Mouse (Mus musculus): ENCODE measurements at regions not wholly inside any gene's neighbourhood (a gene's known extent, or its start where the extent isn't known, plus 50 kb on each side); places are given as distances from the start of the nearest gene placed in this dataset.

- no peak for DNase-seq (ENCODE audit: low spot score)
Observed at GRCm38 (mm10) chr3:131056893-131057660, 53.2 kb upstream of the Lef1 start.

GRCm38 (mm10) chr3:131054241-131054972 is 55.9 kb upstream of the Lef1 start:
- no peak for DNase-seq (ENCODE audit: low spot score)

- DNase-seq (ENCODE audit: low spot score): no peak
Observed at GRCm38 (mm10) chr3:131047716-131048115, 62.6 kb upstream of the Lef1 start.

GRCm38 (mm10) chr3:131046412-131046811 is 63.9 kb upstream of the Lef1 start:
- no peak for DNase-seq (ENCODE audit: low spot score)

GRCm38 (mm10) chr3:131040214-131040825 is 70.0 kb upstream of the Lef1 start:
- DNase-seq (ENCODE audit: low spot score): no peak

- no peak for DNase-seq (ENCODE audit: low spot score)
Observed at GRCm38 (mm10) chr3:131037095-131037494, 73.2 kb upstream of the Lef1 start.

- no peak for DNase-seq (ENCODE audit: low spot score)
Observed at GRCm38 (mm10) chr3:131034774-131035173, 75.5 kb upstream of the Lef1 start.

- DNase-seq (ENCODE audit: low spot score): no peak
Observed at GRCm38 (mm10) chr3:131026336-131026735, 83.9 kb upstream of the Lef1 start.

- no peak for DNase-seq (ENCODE audit: low spot score)
Observed at GRCm38 (mm10) chr3:131019163-131019956, 90.9 kb upstream of the Lef1 start.

GRCm38 (mm10) chr3:131017899-131018298 is 92.4 kb upstream of the Lef1 start:
- DNase-seq (ENCODE audit: low spot score): no peak

GRCm38 (mm10) chr3:131016104-131016503 is 94.2 kb upstream of the Lef1 start:
- DNase-seq (ENCODE audit: low spot score): no peak

GRCm38 (mm10) chr3:131014092-131014716 is 96.1 kb upstream of the Lef1 start:
- DNase-seq (ENCODE audit: low spot score): no peak

- DNase-seq (ENCODE audit: low spot score): no peak
Observed at GRCm38 (mm10) chr3:131000701-131001100, 109.6 kb upstream of the Lef1 start.

GRCm38 (mm10) chr3:131000252-131000651 is 110.0 kb upstream of the Lef1 start:
- DNase-seq (ENCODE audit: low spot score): no peak

GRCm38 (mm10) chr3:130999818-131000217 is 110.5 kb upstream of the Lef1 start:
- DNase-seq (ENCODE audit: low spot score): no peak

GRCm38 (mm10) chr3:130998433-130998832 is 111.8 kb upstream of the Lef1 start:
- DNase-seq (ENCODE audit: low spot score): no peak

GRCm38 (mm10) chr3:130996786-130997185 is 113.5 kb upstream of the Lef1 start:
- no peak for DNase-seq (ENCODE audit: low spot score)

GRCm38 (mm10) chr3:130991971-130992370 is 118.3 kb upstream of the Lef1 start:
- no peak for DNase-seq (ENCODE audit: low spot score)

- no peak for DNase-seq (ENCODE audit: low spot score)
Observed at GRCm38 (mm10) chr3:130986708-130987107, 123.6 kb upstream of the Lef1 start.

- DNase-seq (ENCODE audit: low spot score): no peak
Observed at GRCm38 (mm10) chr3:130986101-130986500, 124.2 kb upstream of the Lef1 start.

GRCm38 (mm10) chr3:130981566-130981965 is 128.7 kb upstream of the Lef1 start:
- DNase-seq (ENCODE audit: low spot score): no peak

Measured in gastrocnemius, adult 18-20 months (tissue).